Mouse (Mus musculus) mouse trophoblast stem cell (cell line): ENCODE results near the gene Kcnk1.

Experiments used
- in situ Hi-C, 2 experiments: fragments of 300-500 bp; cut with MseI, MboI; formaldehyde crosslinking; loops; 2 replicates in 1 of 2; 3 replicates in 1 of 2; pipeline ENCODE4 v1.15.1; 2025

Gene Kcnk1

GRCm38 (mm10) chr8:126045751-126046150 is 50.8 kb downstream of the Kcnk1 start:
- in situ Hi-C loops: no loop called here

DNA sequence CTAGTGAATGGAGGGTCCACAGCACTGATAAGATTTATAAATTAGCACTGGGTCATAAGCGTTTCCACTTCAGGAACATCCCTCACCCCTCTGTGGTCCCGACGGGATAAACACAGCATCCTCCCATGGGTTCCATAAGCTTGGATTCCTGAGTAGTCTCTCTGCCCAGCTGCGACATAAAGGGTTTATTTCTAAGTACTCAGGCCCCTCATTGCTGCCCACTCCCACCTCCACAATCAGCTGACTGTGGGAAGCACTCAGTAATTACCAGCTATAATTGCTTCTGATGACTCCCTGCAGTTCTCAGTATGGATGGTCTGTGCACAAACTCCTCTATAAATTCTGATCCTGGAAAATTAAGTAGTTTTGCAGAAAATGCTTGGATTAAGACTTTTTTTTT is 58.9 kb downstream of the Kcnk1 start:
- in situ Hi-C loops: no loop called here

DNA sequence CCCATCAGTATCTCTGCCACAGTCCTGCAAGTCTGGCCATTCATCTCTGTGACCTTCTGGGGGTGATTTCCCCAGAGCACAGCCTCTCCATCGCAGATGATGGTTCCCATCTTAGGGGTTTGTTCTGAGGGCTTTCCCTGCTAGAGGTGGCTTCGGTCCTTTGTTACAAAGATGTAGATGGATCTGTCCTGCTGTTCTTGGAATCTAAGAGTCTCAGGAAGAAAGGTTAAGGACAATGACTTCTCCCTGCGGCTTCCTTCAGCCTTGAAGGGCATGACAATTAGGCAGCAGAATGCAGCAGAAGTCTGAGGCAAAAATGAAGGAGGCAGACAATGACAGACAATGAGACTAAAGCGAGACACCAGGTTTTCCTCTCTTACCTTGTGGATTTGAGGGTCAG is 63.9 kb downstream of the Kcnk1 start:
- in situ Hi-C loops: no loop called here

GRCm38 (mm10) chr8:126062844-126063243 is 67.9 kb downstream of the Kcnk1 start:
- in situ Hi-C loops: no loop called here

- in situ Hi-C loops: no loop called here
Measured at GRCm38 (mm10) chr8:126063832-126064409, 69.0 kb downstream of the Kcnk1 start.

- in situ Hi-C loops: no loop called here
Measured at GRCm38 (mm10) chr8:126064587-126065145, 69.7 kb downstream of the Kcnk1 start.

GRCm38 (mm10) chr8:126067306-126067705 is 72.3 kb downstream of the Kcnk1 start:
- in situ Hi-C loops: no loop called here

- in situ Hi-C loops: no loop called here
Measured at GRCm38 (mm10) chr8:126068136-126068535, 73.2 kb downstream of the Kcnk1 start.

GRCm38 (mm10) chr8:126072678-126073077 is 77.7 kb downstream of the Kcnk1 start:
- in situ Hi-C loops: loop anchor here in 1 of 2 experiments (5.0 kb wide), 1 partner anchor 115 kb away; no protein-coding TSS in a partner anchor

- in situ Hi-C loops: loop anchor here in 1 of 2 experiments (5.0 kb wide), 1 partner anchor 116 kb away; no protein-coding TSS in a partner anchor
Measured at GRCm38 (mm10) chr8:126073141-126073740, 78.3 kb downstream of the Kcnk1 start.

GRCm38 (mm10) chr8:126074111-126074510 is 79.1 kb downstream of the Kcnk1 start:
- in situ Hi-C loops: loop anchor here in 1 of 2 experiments (5.0 kb wide), 1 partner anchor 117 kb away; no protein-coding TSS in a partner anchor

DNA sequence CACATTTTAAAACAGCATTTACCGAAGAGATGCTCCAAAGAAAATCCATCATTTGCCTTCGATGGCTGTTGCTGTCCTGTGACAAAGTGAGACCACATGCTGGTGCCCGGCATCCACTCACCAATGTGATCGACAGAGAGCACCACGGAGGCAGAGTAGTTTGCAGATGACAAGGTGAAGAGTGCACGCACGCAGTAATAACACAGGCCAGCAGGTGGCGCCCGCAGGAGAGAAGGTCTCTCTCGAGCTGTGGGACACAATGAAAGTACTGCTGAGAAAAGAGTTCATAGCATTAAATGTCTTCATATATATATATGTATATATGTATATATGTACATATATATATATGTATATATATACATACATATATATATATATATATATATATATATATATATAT is 80.4 kb downstream of the Kcnk1 start:
- in situ Hi-C loops: no loop called here
